Mouse (Mus musculus): ENCODE data around the gene Klf11. TPM values are rescaled to one million over a fixed set of nuclear protein-coding genes. Genes with fewer than 3 reads are reported as not detected.

The Klf11 gene
- polyA plus RNA-seq, 1 experiment from 2014 or later: 13.3 TPM

Other genes starting within 250 kb of the Klf11 start
- 38.4 and 39.0 TPM in 2 replicates for gene Taf1b, start 152.9 kb upstream of the Klf11 start, polyA plus RNA-seq (2014; fragmentation: Nextera tagmentation; extraction: Ambion mirVana)
- 0.30 and 0.48 TPM in 2 replicates for gene Grhl1, start 79.0 kb upstream of the Klf11 start, polyA plus RNA-seq (2014; fragmentation: Nextera tagmentation; extraction: Ambion mirVana)
- gene Cys1, start 30.5 kb downstream of the Klf11 start, polyA plus RNA-seq (2014; fragmentation: Nextera tagmentation; extraction: Ambion mirVana): 1.3 and 2.2 TPM in 2 replicates
- gene Rrm2, start 57.0 kb downstream of the Klf11 start, polyA plus RNA-seq (2014; fragmentation: Nextera tagmentation; extraction: Ambion mirVana): 26.1 and 31.2 TPM in 2 replicates
- 80.5 and 93.8 TPM in 2 replicates for gene Mboat2, start 179.6 kb downstream of the Klf11 start, polyA plus RNA-seq (2014; fragmentation: Nextera tagmentation; extraction: Ambion mirVana)

Data from neural tube, embryonic 14.5 days (tissue).